Mouse (Mus musculus) spleen, postnatal 14 days (tissue): Measurements from ENCODE around the gene Atp8b5.

ENCODE experiments used
- DNase-seq, 2 experiments: peaks; one replicate each; pipeline ENCODE4 v3.0.0; 2021 to 2022; ENCODE audit warnings: low spot score in 2 of 2

Gene Atp8b5

GRCm38 (mm10) chr4:43414761-43415160, 147.8 kb downstream of the Atp8b5 start:
- DNase-seq, result no peak

GRCm38 (mm10) chr4:43415221-43416070, 148.5 kb downstream of the Atp8b5 start:
- no peak for DNase-seq

GRCm38 (mm10) chr4:43416071-43416490, 149.1 kb downstream of the Atp8b5 start:
- no peak for DNase-seq

- no peak for DNase-seq
These were observed 150.5 kb downstream of the Atp8b5 start for GRCm38 (mm10) chr4:43417269-43418062.

- DNase-seq, result no peak
These were observed 151.5 kb downstream of the Atp8b5 start for GRCm38 (mm10) chr4:43418450-43418849.

GRCm38 (mm10) chr4:43418973-43419656, 152.2 kb downstream of the Atp8b5 start:
- no peak for DNase-seq

- DNase-seq, result no peak
These were observed 152.9 kb downstream of the Atp8b5 start for GRCm38 (mm10) chr4:43419801-43420281.

- DNase-seq, result peak in 1 of 2 experiments; percentile 53
These were observed 153.3 kb downstream of the Atp8b5 start for GRCm38 (mm10) chr4:43420305-43420704.

- DNase-seq, result no peak
These were observed 154.8 kb downstream of the Atp8b5 start for GRCm38 (mm10) chr4:43421632-43422240.
